Mouse (Mus musculus): Measurements from ENCODE around the gene Hoxd10. TPM values are rescaled to one million over a fixed set of nuclear protein-coding genes. Genes with fewer than 3 reads are reported as not detected.

Gene Hoxd10
- not detected for total RNA-seq (2021)

GRCm38 (mm10) chr2:74691022-74691951, at the start of gene Hoxd10:
Gene Hoxd10, plus strand, starts transcription at chr2:74691924.
- peak; percentile 68 for DNase-seq

DNA sequence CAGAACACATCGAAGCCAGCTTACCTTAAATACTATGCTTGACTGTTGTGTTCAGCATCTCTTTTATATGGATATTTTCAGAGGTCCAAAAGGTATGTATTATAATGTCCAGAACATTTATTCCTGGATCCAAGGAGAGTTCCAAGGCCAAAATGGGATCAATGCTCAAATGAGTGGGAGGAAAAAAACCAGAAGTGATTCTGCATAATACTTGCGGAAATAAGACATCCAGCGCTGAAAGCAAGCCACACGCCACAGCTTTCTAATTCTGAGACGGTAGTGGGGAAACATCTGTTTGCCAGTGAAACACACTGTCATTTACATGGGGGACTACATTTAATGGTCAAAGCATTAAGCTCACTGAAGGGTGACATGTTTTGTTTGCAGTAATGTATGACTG, 49.3 kb upstream of the Hoxd10 start:
- no peak for DNase-seq

DNA sequence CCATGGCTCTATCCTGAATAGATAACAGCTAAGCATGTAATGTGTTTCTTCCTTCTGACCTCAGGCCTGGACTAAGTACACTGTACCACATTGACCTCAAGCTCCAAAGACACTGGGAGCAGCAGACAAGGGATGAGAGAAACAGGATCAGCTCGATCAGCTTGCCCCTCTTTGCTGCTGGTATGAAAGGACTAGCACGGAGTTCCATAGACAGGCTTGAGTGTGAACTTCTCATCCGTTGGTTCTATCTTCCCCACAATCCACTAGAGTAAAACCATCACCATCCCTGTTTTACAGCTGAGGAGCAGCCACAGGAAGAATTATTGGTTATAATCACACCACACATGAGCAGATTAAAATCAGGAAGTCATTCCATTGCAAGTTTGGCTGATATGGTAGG, 46.1 kb upstream of the Hoxd10 start:
- no peak for DNase-seq

GRCm38 (mm10) chr2:74647082-74647864, 44.5 kb upstream of the Hoxd10 start:
- no peak for DNase-seq

GRCm38 (mm10) chr2:74652996-74653340, 38.8 kb upstream of the Hoxd10 start:
- DNase-seq, result no peak

DNA sequence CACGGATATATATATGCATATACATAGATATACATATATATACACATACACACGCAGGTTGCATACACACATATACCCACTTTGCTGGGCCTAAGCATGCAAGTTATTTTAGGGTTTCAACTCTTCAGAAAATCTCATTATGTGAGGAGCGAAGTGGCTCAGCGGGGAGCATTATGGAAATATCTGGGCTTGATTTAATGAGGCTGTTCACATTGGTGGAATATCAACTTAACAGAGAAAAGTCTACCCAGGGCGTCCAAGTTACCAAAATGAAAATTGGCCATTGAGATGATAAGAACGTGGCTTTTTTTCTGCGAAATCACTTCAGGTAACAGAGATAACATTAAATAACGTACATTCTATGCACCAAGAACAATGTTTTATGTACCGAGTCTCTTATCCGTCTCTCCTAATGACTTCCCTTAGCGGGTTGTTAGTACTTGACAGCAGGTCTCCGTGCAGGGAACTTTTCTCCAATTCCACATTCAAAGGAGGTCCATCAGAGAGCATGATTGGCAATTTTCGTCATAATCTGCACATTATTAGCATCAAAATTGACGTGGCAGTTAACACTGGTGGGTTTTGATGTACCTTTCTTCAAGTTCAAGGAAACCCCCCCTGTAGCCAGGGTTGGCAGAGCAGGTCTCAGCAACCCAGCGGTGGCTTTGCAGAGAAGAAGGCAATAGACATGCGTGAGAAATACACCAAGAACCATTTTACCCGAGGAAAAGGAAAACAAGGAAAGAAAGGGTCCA, 37.8 kb upstream of the Hoxd10 start:
- no peak for DNase-seq

GRCm38 (mm10) chr2:74654743-74655419, 36.8 kb upstream of the Hoxd10 start:
- no peak for DNase-seq

- DNase-seq, result peak; percentile 66
Observed at GRCm38 (mm10) chr2:74655420-74655781, 36.3 kb upstream of the Hoxd10 start.

- no peak for DNase-seq
Observed at GRCm38 (mm10) chr2:74655821-74656631, 35.7 kb upstream of the Hoxd10 start.

DNA sequence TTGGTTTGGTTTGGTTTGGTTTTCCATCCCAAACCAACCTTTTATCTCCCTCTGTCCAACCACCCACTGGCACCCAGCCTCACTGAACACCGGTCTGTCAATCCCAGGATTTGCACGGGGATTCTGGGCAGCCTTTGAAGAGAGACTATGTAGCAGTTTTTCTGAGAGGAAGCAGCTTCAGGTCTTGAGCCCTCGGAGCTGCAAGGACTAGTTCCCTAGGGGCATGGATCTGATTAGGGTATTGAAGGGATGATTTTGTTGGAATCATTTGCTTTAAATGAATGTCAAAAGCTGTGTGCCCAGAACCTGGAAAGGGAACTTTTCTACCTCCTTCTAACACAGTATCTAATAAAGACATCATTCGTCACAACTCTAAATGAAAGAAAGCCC, 35.1 kb upstream of the Hoxd10 start:
- DNase-seq, result no peak

- no peak for DNase-seq
Observed at GRCm38 (mm10) chr2:74657251-74658023, 34.3 kb upstream of the Hoxd10 start.

DNA sequence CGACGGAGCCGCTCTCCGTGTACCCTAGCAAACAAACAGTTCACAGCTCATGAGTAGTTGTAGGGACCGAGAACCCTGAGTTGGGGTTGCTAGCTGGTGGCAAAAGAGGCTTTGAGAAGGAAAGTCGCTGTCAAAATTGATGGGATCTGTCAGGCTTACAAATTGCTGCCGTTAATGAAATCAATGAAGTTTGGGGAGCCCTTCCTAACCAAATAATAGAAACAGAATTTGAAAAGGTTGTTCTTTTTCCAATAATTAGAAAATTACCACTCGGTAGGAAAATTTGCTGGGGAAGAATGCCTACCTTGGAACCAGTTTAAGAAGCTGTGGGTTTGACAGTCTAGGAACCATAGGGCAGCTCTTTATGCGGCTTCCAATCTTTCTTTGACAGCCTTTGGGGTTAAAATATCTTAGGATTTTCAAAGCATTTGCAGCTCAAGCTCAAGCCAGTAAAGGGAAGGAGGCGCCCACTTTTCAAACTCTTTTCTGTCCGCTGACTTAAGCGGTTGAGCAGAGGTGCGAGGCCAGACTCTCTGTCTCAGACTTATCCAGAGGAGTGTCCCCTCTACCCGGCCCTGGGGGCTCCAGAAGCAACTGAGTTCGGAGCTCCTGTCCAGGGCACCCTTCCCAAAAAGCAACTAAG, 33.6 kb upstream of the Hoxd10 start:
- no peak for DNase-seq

DNA sequence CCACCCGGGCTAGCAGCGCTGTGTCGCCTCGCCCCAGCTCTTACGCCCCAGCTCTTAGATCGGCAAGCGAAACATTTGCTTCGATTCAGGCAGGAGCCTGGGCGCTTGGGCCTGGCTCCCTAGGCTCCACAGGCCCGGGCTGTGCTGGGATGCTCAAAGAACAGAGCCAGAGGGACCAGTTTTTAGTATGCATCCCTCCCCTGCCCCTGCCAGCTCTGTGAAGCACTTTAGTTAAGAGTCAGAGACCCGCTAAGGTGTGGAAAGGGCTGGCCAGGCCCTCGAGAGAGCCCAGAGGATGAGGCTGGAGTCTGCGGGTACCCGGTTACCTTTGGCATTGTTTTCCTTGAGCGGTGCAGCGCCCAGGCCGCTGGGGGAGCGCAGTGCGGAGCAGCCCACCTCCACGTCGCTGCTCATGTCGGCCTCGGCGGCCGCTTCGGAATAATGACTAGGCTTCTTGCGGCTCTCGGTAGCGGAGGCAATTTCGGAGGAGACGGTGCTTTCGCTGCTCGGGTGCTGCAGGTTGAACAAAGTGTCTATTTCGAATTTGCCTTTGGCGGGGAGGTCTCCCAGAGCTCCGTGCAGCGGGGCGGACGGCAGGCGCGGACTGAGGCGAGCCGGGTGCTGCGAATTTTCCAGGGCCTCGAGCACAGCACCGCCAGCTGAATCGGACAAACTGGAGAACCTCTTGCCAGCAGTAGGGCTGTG, 32.9 kb upstream of the Hoxd10 start:
- DNase-seq, result no peak

- no peak for DNase-seq
Observed at GRCm38 (mm10) chr2:74659507-74660005, 32.2 kb upstream of the Hoxd10 start, which contains the start of gene Evx2. Gene Evx2, minus strand, starts transcription at chr2:74659557.

GRCm38 (mm10) chr2:74660421-74661375, 31.0 kb upstream of the Hoxd10 start:
- DNase-seq, result no peak

- DNase-seq, result peak; percentile 66
Observed at GRCm38 (mm10) chr2:74661685-74662084, 30.0 kb upstream of the Hoxd10 start.

DNA sequence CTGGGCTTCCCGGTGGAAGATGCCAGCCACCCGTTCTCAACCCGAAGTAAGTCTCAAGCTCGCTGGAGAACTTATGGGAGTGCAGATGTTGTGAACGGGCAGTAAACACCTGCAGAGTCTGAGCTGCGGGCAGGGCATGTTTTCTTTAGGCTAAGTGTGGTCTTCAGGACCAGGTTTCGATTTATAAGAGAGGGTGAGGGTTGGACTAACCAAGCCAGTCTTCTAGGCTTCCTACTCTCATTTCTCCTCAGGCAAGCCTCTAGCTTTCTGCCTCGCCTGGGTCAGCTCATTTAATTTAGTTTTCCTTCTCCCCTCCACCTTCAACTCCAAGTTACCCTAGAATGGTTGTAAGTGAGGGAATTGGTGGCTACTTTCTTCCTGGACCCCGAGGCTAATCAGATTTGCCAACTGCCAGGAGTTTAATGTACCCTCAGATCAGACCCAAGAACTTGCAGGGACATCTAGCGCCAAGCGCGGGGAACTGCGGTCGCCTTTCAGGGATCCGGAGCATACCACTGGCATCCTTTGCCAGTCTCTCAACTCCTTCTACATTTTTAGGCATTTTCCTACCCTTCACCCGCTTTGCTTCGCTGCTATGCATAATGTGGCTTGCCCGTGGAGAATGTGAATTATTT, 28.3 kb upstream of the Hoxd10 start:
- DNase-seq, result peak; percentile 62
